Mouse (Mus musculus): Measurements from ENCODE around the gene Arid1b.
A peak's percentile ranks its signal among the peaks of the same experiment; 100 is the strongest.

Gene Arid1b

DNA sequence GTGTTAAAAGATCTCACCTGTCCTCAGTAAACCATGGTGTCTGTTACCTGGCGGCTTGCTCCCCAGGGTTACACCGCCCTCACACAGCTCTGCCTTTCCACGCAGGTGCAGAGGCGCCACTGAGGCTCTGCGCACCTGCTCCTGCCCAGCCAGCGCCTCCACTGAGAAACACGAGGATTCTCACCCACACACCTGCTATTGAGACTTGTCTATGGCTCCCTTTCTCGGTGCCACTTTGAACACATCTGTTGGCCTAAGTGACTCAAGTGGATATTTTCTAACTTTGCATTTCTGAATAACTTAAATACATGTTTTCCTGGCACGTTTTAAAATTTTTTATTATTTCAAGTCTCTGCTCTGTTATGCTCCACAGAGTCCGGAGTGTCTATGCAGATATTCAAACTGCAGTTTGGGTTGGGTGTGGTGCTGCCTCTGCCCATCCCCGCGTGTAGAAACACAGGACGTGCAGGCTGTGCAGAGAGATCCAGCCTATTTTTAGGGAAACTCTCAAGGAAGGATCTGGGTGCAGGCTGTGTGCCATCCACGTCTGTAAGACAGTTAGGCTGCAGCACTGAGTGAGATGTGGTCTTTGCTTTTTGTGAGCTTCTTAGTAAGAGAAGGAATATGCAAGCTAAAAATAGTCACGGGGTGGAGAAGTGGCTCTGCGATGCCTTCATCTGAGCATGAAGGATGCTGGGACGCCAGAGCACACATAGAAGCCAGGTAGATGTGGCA lies 283.2 kb downstream of the Arid1b start:
- no peak for DNase-seq (ENCODE audit: low spot score in 2 of 2)

DNA sequence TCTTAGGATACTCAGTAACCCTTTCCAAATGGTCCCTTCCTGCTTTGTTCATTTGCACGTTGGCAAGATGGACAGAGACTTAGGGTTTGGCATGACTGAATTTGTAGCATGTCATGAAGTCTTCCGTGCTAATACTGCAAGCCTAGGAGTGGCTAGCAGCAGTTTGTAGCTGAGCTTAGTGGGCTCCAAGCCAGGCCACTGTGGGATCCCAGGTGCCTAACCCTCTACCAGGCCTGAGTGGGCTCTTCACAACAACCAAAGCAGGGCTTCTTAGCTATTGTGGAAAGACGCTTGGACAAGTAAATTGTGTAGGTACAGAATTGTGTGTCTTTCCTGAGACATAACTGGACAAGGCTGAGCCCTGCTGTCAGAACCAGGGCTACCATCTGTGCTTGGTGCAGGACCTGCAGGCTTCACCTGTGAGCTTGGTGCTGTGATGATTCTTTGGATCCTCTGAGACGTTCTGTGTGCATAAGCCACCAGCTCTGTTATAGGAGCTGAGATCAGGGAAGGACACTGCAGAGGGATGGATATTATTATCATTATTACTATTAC lies 286.4 kb downstream of the Arid1b start:
- DNase-seq (ENCODE audit: low spot score in 2 of 2) = no peak

DNA sequence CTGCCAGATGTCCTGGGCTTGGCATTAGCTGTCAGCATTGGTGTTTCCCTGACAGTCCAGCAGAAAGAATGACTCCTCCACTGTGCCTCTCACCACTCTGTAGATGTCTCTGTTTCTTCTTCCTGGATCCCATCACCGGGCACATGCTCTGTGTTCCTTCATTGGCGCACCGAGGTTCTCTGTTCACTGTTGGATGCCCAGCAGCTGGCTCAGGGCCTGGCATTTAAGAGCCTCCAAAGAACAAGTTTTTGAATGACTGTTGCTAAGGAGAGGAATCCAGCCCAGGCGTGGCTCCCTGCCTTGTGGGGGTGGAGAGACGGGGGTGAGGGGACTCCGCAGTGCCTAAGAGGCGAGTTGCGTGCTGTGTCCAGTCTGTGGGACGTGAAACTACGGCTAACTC lies 290.7 kb downstream of the Arid1b start:
- no peak for DNase-seq (ENCODE audit: low spot score in 2 of 2)

DNA sequence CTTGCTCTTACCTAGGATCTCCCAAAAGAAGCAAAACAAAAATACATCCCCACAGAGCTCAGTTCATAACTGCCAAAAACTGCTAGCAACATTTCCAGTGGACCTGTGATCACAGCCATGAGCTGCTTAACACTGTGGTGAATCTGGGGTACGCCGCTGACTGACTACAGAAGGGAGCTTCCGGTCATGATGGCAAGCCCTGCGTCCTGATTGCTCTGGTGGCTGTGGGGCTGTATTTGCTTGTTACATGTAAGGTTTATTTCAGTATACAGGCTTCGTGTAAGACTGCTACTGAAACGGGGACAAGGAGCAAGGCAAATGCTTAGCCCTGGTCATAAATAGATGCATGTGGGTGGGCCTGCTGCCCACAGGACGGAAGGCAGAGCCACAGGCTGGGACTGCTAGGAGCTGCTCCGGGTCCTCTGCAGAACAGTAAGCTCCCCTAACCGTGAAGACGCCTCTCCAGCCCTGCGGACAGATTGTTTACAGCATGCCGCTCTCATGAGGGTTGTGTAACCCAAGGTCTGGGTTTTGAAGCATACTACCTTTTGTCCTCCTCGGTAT lies 291.8 kb downstream of the Arid1b start:
- no peak for DNase-seq (ENCODE audit: low spot score in 2 of 2)

DNA sequence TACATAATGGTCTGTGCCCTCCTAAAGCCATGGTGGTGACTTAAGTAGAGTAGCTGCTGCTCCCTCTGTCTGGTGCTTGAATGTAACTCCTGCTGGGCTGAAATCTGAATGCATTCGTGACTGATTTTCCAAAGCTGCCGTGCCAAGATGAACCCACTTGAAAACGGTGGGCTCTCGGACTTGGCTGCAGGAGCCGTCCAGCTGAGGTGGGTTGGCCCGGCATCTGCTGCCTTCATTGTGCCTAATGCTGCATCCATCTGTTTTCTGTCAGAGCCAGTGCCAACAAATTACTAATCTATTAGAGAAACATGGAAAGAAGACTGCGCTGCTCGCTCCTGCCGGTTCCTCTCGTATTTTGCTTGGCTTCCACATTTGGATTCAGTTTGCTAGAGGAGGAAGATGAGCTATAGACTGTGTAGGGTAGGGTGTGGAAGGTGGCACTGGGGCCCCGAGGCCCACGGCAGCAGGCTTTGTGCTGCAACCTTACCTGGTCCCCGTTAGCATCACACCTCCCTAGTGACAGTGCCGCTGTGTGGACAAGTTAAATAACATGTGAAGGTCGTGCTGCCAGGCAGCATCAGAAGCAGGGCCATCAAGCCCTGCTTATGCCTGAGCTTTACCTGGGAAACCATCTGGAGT lies 292.6 kb downstream of the Arid1b start:
- no peak for DNase-seq (ENCODE audit: low spot score in 2 of 2)

DNA sequence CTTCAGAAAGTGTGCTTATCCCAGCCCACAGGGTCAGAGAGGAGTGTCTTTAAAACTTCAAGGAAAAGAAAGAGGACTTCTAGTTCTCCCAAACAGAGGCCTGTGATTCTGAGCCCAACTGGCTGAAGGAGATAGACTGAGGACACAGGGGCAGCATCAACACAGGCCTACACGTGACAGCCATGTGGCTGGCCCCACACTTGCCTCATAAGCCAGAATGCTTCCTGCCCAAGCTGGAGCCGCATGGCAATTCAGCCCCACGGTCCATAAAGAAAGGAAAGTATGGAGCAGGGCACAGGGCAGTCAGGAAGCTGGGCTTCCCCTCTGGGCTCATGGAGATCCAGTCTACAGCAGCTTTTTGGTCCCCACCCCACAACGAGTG lies 293.1 kb downstream of the Arid1b start:
- DNase-seq (ENCODE audit: low spot score in 2 of 2) = no peak

DNA sequence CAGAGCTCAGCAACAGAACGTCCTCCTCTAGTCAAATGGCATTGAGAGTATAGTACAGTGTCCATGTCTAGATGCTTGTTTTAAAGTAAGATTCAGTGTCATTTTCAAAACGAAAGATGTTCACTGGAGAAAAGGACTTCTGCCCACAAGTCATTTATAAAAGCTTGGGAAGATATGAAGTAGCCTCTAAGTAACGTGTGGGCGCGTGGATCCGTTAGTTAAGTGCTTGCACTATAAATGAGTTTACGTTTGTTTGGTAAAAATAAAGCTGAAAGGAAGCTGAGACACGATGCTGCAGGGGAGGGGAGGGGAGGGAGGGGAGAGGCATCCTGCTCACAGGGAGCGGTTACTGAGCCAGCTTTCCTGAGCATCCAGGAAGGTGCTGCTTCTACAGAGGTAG lies 293.5 kb downstream of the Arid1b start:
- DNase-seq (ENCODE audit: low spot score in 2 of 2) = no peak

DNA sequence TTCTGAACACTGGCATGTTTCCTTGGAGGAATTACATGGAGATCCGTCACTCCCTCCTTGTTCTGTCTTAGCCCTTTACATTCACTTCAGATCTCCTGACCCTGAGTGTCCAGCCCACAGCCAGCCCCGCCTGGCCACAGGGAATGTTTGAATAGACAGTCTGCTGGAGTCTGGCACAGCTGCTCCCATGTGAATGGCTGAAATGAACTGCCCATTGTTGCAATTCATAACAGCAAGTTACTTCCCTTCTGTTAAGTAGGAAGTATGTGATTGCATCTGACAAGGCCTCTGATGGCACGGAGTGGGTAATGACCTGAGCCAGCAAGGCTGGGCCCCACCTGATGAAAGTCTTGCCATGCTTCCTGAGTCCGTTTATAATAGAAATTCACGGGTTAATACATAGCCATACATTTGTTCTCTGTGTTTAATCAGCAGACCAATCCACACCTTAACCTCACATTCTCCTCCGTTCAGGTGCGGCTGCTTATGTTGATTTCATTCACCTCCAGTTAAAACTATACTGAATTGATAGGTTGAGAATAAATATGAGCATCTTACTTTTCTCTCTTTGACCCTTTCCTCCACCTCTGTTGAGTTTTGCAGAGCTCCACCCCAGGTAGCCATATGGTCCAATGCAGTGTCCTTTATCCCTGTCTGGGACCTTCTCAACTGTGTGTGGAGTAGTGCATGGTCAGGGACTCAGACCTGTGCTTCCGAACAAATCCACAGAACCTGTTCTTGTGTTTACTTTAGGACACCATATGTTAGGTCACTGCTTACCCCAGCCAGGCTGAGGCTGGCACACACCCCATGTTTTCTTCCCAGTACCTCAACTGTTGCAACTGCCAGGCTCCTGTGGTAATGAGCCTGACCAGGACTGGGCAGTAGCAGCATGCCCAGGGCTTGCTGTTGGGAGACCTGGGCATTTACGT lies 299.8 kb downstream of the Arid1b start:
- DNase-seq (ENCODE audit: low spot score in 2 of 2) = no peak

DNA sequence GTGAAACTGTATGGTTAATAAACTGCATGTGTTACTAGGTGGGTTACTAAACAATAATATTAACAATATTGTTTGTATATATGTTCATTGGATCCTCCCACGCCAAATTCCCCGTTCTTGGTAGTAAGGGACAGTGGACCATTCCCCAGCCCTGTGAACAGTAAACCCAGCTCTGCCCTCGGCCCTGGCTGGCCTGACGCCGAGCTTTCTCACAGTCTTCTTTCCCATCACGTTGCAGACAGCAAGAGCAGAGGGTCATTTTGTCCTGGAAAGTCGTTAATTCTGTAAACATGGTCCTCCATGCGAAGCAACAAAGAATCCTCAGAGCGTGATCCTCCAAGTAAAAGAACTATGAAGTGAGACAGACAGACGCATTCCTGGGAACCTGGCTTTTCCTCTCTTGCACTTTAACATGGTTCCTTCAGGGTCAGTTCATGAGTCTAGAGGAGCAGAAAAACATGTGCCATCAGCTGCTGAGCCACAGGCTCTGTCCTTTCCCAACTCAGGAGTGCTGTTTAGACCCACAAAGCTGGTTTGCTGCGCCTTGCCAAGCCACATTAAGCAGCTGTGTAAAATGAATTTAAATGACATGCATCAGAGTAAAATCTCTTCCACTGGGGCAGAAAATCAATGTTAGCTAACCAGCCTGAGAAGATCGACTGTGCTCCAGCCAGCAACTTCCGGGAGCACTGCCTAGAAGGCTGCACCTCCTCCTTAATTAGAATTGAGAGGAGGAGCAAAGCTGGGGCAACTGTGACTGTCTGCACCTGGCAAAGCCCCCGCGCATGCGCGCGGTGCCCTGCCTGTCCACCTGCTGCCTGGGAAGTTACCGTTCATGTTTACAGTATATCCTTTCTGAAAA lies 301.2 kb downstream of the Arid1b start:
- DNase-seq (ENCODE audit: low spot score in 2 of 2) = peak in 1 of 2 experiments; percentile 58

DNA sequence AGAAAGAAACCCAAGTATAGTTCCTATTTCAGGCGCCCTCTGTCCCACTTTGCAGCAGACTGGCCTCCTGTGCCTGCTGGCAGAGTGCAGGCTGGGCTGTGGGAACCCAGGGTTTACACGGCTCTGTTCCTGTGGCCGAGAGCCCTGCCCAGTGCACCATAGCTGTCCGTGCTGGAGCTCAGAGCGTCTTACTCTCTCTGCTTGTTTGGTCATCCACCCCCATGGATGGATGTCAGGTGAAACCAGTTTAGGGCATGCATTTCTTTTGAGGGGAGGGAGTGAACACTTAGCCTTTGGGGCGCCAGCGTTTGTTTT lies 301.8 kb downstream of the Arid1b start:
- no peak for DNase-seq (ENCODE audit: low spot score in 2 of 2)

DNA sequence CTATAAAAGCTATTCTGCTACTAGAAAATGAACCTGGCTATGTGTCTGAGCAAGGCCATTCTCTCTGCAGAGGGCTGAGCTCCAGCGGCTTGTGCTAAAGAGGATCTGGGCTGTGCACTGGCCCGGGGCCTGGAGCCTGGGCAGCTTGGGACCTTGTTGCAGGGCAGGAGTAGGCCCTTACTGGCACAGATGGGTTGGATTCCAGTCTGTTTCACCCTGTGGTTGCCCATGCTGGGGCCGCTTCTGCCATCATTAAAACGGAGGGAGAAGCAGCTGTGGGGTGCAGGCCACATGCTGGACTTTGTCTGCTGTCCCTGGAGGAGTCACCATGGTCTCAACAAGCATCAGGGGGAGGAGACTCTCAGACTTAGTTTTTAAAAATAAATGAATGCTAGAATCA lies 303.4 kb downstream of the Arid1b start:
- no peak for DNase-seq (ENCODE audit: low spot score in 2 of 2)

DNA sequence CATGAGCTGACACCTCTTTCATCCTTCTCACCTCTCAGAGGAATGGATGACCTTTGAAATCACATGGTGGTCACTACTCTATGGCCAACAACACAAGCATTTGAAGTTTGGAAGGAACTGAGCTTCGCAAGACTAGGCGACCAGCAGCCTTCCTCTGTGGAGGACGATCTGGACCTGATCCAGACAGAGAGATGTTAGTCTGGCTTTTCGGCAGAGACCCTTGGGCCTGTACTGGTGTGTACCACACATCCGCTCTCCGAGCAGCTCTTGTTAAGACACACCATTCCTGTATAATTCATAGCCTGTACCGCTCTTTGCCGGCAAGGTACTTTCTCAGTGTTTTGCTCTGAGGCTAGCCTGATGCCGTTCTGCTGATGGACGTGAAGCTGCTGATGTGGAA lies 303.9 kb downstream of the Arid1b start:
- DNase-seq (ENCODE audit: low spot score in 2 of 2) = no peak

DNA sequence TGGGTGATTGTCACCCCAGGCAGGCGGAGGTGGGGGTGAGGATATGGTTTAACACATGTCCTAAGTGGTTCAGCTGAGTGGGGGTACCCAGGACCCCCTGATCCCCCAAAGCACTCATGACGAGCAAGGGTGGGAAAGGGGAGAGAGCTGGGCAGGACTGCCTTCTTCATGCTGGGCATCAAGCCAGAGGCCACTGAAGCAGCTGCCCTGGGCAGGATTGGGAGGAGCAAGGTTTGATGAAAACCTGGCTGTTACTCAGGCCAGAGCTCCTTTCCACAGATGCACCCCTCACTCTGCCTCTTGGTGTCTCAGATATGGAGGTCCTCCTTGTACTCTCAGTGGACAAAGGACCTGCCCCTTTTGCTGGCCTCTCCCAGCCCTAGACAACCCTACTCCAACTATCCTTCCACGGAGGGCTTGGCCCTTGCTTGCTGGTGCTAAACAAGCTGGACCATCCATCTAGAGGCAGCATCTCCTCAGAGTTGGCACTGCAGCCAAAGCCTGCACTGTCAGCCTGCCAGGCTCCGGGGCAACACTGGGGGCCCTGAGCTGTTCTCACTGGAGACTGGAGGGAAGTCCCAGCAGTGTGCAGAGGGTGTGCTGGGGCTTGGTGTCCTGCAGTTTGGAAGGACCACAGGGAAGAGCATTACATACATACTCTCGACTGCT lies 304.9 kb downstream of the Arid1b start:
- DNase-seq (ENCODE audit: low spot score in 2 of 2) = no peak

DNA sequence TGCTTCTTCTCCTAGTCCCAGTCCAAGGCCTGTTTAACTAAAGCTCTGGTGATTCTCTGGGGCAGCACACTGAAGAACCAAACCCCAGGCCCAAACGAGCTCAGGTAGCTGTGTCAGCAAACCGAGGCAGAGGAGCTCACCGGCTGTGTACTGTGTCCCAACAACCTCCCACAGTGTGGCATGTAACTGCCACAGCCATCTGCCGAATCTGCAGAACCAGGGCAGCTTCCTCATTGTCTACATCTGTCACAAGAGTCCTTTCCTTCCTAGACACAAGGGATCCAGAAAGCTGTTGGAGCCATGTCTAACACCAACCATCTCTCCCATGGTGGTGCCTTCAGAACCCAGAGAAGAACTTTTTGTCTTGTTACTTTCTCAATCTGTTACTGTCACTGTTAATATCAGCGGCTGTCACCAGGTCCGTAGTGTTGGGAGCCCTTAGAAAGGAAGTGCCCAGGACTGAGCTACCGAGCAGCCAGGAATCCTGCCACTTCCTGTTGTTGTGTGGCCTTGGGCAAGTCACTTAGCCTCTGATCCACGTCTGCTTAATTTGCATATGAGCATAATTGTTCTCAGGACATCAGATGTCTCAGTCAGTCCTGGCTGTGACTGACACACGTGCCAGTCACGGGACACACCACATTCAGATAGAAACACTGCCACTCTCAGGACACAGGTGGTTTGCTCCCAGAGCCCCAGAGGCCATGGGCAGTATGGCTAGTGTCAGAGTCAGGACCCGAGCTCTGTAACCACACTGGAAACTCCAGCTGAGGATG lies 309.0 kb downstream of the Arid1b start:
- no peak for DNase-seq (ENCODE audit: low spot score in 2 of 2)

DNA sequence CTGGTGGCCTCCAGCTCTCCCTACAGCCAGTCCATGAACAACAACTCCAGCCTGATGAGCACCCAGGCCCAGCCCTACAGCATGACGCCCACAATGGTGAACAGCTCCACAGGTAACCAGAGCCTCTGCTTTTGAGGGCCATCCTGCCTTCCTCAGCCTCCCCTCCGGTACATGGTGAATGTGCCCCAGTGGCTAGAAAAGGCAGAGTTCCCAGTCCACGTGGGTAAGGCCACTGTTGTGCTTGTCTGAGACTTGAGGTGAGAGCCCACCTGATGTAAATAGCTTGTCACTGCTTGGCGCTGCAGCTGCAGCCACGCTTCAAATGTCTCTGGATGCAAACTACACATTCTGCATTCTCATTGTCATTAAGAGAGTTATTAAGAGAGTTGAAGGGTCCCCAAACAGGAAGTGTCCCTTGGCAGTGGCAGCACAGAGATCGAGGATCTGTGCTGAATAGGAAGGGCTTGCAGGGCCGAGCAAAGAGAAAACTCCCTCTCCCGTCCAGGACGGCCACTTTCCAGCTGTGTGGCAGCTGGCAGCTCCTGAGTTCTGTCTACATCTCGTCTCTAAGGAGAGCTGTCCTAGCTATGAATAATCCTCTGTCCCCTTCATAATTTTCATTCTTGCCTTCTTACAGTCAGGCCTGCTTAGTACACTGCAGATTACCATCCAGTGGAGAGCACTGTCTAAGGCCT lies 311.8 kb downstream of the Arid1b start:
- no peak for DNase-seq (ENCODE audit: low spot score in 2 of 2)

DNA sequence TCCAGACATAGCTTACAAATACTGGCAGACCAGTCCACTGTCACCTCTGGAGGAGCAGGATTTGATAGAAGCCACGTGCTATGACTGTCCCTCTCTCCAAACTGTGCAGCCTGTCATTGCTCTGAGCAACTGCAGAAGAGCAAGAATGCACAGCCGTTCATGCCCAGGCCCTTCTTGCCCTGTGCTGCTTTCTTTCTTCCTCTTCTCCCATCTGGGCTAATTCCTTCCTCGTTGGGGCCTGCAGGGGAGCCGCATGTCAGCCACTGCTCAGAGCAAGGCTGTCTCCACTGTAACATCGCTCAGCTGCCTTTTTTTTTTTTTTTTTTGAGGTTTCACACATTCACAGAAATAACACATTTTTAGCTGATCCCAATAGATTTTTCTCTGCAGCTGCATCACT lies 315.8 kb downstream of the Arid1b start:
- DNase-seq (ENCODE audit: low spot score in 2 of 2) = no peak

DNA sequence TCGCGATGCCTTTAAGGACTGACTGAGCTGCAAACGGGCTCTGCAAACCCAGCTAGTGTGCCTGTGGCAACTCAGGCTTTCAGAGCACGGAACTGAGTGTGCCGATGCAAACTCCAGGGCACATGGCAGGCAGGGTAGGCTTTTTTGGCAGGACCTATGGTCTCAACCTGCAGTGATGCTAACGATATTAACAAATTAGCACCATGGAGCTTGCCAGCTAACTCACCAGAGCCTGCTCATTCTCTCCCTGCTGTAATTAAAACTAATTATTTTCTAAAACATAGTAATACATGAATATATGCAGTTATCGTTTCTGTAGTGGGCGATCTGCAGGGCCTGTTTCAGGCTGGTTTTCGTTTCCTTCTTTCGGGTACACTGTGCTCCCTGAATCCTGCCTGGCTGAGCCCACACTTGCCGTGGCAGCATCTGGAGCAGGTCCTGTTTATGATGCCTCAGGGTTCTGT lies 316.3 kb downstream of the Arid1b start:
- no peak for DNase-seq (ENCODE audit: low spot score in 2 of 2)

DNA sequence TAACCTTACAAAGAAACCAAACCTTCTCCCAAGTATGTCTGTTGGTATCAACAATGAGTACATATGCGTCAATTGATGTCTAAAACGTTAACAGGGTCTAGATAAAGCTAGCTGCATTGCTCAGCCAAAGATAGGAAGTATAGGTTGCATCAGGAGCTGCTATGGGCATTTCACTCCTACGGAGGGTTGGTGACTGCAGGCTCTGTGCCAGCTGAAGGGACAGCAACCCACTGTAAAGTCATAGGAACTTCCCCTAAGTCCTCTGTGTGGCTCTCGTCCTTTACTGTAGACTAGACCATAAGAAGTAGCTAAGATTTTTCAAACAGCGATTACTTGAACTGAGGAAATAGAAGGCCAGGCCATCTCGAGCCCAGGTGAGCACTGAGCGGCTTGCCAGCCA lies 316.9 kb downstream of the Arid1b start:
- DNase-seq (ENCODE audit: low spot score in 2 of 2) = no peak

DNA sequence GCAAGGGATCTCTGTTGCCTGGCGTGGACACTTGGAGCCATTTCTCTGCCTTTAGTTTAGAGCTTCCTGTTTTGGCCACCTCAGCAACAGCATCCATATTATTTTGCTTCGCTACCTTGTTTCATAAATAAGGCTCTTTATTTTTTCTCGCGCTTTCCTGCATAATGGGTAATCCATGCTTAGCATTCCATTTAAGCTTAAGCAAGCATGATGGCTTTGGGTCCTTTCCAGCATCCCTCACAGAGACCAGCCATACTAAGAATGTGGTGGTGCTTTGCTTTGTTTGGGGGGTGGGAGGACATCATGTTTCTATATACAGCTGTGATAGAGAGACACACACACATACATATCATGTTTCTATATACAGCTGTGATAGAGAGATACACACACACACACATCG lies 318.2 kb downstream of the Arid1b start:
- no peak for DNase-seq (ENCODE audit: low spot score in 2 of 2)

All from frontal cortex, postnatal 25 days (tissue).